In the genomic region with DNA sequence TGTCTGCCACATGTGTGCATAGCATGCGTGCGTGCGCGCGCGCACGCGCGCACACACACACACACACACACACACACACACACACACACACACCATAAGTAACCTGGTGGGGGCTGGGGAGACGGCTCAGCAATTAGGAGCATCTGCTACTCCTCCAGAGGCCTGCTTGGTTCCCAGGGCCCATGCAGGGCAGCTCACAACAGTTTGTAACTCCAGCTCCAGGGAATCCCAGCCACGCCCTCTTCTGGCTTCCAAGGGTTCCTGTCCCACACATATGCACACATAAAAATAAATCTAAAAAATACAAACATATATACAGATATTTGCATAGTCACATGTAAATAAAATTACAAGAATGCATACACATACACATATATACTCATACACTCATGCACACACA, we compare ENCODE assay signal across 8 mouse cellular contexts. TPM values are rescaled to one million over a fixed set of nuclear protein-coding genes. Genes with fewer than 3 reads are reported as not detected.
A peak's percentile ranks its signal among the peaks of the same experiment; 100 is the strongest.
DNase-seq lines count a peak whose midpoint lies in the region; ATAC-seq and TF ChIP-seq lines count a peak whose summit lies in the region.
"Had no signal": no experiment of that assay in that cellular context is flagged by ENCODE, and none has a peak within 500 bp of the region (broad histone marks: within the 10 kb centered on the region; RNA-seq: fewer than 3 reads in every experiment).

No protein-coding gene starts in this region.

- TF ChIP-seq POLR2A in small intestine, adult 2 months (IDR thresholded peaks at IDR 0.05; ENCODE audit: low read depth, low read length): no peak

- 88% methylated on average over 11 of the region's 11 CpGs for WGBS in liver, embryonic 11.5 days
- 85% methylated on average over 11 of the region's 11 CpGs for WGBS in embryonic facial prominence, embryonic 13.5 days
- WGBS in limb, embryonic 13.5 days: 90% methylated on average over 11 of the region's 11 CpGs
- 81% methylated on average over 11 of the region's 11 CpGs for WGBS in small intestine, adult 2 months

- H3K36me3 ChIP-seq in liver, embryonic 11.5 days (ENCODE audit: control insufficient read depth, insufficient read depth, low read length): no peaks in the 10 kb centered on the region
- H3K36me3 ChIP-seq in embryonic facial prominence, embryonic 13.5 days: peaks cover 12% of the 10 kb centered on the region; the same call in 1 of the 2 replicates
- H3K36me3 ChIP-seq in limb, embryonic 13.5 days: peaks cover 22% of the 10 kb centered on the region
- H3K36me3 ChIP-seq in small intestine, adult 2 months (ENCODE audit: control insufficient read depth, insufficient read depth, low read length): 0 out of 2 replicates have a peak, but pooled peaks cover 3% of the 10 kb centered on the region

- no peaks in the 10 kb centered on the region for H3K9me3 ChIP-seq in liver, embryonic 11.5 days (ENCODE audit: control insufficient read depth, low read length)
- no peaks in the 10 kb centered on the region for H3K9me3 ChIP-seq in embryonic facial prominence, embryonic 13.5 days
- peaks cover 4% of the 10 kb centered on the region; the same call in 1 of the 2 replicates for H3K9me3 ChIP-seq in limb, embryonic 13.5 days

- peak overlapping the region; percentile 89 for H3K4me2 ChIP-seq in liver, embryonic 11.5 days
- peak overlapping the region; percentile 81 for H3K4me2 ChIP-seq in embryonic facial prominence, embryonic 13.5 days
- H3K4me2 ChIP-seq in limb, embryonic 13.5 days (replicated peaks): peak overlapping the region; percentile 79

- no peak for TF ChIP-seq CTCF in small intestine, adult 2 months (IDR thresholded peaks at IDR 0.05; ENCODE audit: extremely low read depth, insufficient read length, insufficient replicate concordance, low read depth, low read length)

- H3K4me1 ChIP-seq in liver, embryonic 11.5 days (replicated peaks; ENCODE audit: control insufficient read depth, insufficient read depth, low read length): peaks cover 25% of the 10 kb centered on the region
- H3K4me1 ChIP-seq in embryonic facial prominence, embryonic 13.5 days: peaks cover 24% of the 10 kb centered on the region
- peaks cover 28% of the 10 kb centered on the region for H3K4me1 ChIP-seq in limb, embryonic 13.5 days
- H3K4me1 ChIP-seq in small intestine, adult 2 months (ENCODE audit: control insufficient read depth, insufficient read depth, insufficient read length, low read length): peaks cover 21% of the 10 kb centered on the region

- DNase-seq in liver, embryonic 11.5 days (ENCODE audit: low spot score): no peak
- no peak for DNase-seq in liver
- no peak for DNase-seq in testis, postnatal 14 days (ENCODE audit: low spot score)
- DNase-seq in cerebellum, adult 8-10 months: no peak
- DNase-seq: kidney, postnatal 4 days had no signal

- no peaks in the 10 kb centered on the region for H3K27me3 ChIP-seq in liver, embryonic 11.5 days (replicated peaks; ENCODE audit: control insufficient read depth, insufficient read depth, low read length)
- peaks cover 4% of the 10 kb centered on the region; the same call in 1 of the 2 replicates for H3K27me3 ChIP-seq in embryonic facial prominence, embryonic 13.5 days
- H3K27me3 ChIP-seq in limb, embryonic 13.5 days: no peaks in the 10 kb centered on the region
- H3K27me3 ChIP-seq in small intestine, adult 2 months (ENCODE audit: control insufficient read depth, insufficient read depth, low read length): no peaks in the 10 kb centered on the region

- peak overlapping the region; percentile 78 for H3K4me3 ChIP-seq in liver, embryonic 11.5 days (ENCODE audit: low read depth, low read length)
- peak overlapping the region; percentile 80; the same call in 1 of the 2 replicates for H3K4me3 ChIP-seq in embryonic facial prominence, embryonic 13.5 days
- H3K4me3 ChIP-seq in limb, embryonic 13.5 days: peak overlapping the region; percentile 74; the same call in 1 of the 2 replicates
- peak overlapping the region; percentile 17; the same call in 1 of the 2 replicates for H3K4me3 ChIP-seq in small intestine, adult 2 months (ENCODE audit: low read depth, low read length)

- no peak for ATAC-seq in liver, embryonic 11.5 days (replicated peaks; ENCODE audit: low FRiP score)
- no peak for ATAC-seq in embryonic facial prominence, embryonic 13.5 days (ENCODE audit: insufficient number of reproducible peaks, insufficient read depth, low FRiP score, low TSS enrichment, low read depth)
- no peak for ATAC-seq in limb, embryonic 13.5 days (ENCODE audit: low FRiP score, low read depth)

- no peak overlapping the region for H3K27ac ChIP-seq in liver, embryonic 11.5 days (ENCODE audit: low read depth, low read length)
- no peak overlapping the region for H3K27ac ChIP-seq in embryonic facial prominence, embryonic 13.5 days
- no peak overlapping the region for H3K27ac ChIP-seq in limb, embryonic 13.5 days
- no peak overlapping the region for H3K27ac ChIP-seq in small intestine, adult 2 months (ENCODE audit: insufficient read depth, low read depth, low read length)

- peak overlapping the region; percentile 32; the same call in 1 of the 2 replicates for H3K9ac ChIP-seq in liver, embryonic 11.5 days (ENCODE audit: low read depth, low read length)
- H3K9ac ChIP-seq in embryonic facial prominence, embryonic 13.5 days: 0 out of 2 replicates have a peak overlapping the region, but pooled peaks have one; percentile 4
- H3K9ac ChIP-seq in limb, embryonic 13.5 days: no peak overlapping the region

RNA-seq across cellular contexts. Expression of gene Ralb, which starts 1.9 kb away (rescaled TPM):
- polyA plus RNA-seq in liver, embryonic 11.5 days (2014; fragmentation: Nextera tagmentation; extraction: Ambion mirVana): 92.1 and 96.8 TPM in 2 replicates
- polyA plus RNA-seq in embryonic facial prominence, embryonic 13.5 days (2015; fragmentation: Nextera tagmentation; extraction: Ambion mirVana): 115 and 117 TPM in 2 replicates
- 128 and 129 TPM in 2 replicates for polyA plus RNA-seq in limb, embryonic 13.5 days (2015; fragmentation: Nextera tagmentation; extraction: Ambion mirVana)
- 20.3 and 42.4 TPM in 2 replicates for polyA plus RNA-seq in small intestine, adult 2 months (2012; rRNA removed)

RNA-seq across cellular contexts. Expression of gene Tmem185b, which starts 23.2 kb away (rescaled TPM):
- 17.6 and 21.7 TPM in 2 replicates for polyA plus RNA-seq in liver, embryonic 11.5 days (2014; fragmentation: Nextera tagmentation; extraction: Ambion mirVana)
- 23.8 and 27.1 TPM in 2 replicates for polyA plus RNA-seq in embryonic facial prominence, embryonic 13.5 days (2015; fragmentation: Nextera tagmentation; extraction: Ambion mirVana)
- 26.3 and 26.9 TPM in 2 replicates for polyA plus RNA-seq in limb, embryonic 13.5 days (2015; fragmentation: Nextera tagmentation; extraction: Ambion mirVana)
- polyA plus RNA-seq in small intestine, adult 2 months (2012; rRNA removed): 18.6 and 22.2 TPM in 2 replicates

Comparison
In these comparisons a context has a peak if more than half of its experiments do, and no peak if none do; other contexts are left out.
1. H3K4me3 ChIP-seq: peak in every context shown above with its lines; median percentile 80 in embryonic facial prominence, embryonic 13.5 days; 78 in liver, embryonic 11.5 days; 74 in limb, embryonic 13.5 days; 17 in small intestine, adult 2 months.